Mouse (Mus musculus): ENCODE data around the gene C2. TPM values are rescaled to one million over a fixed set of nuclear protein-coding genes. Genes with fewer than 3 reads are reported as not detected.

C2 gene
- polyA plus RNA-seq, 1 experiment from 2014 or later = 2.7 TPM

Small RNAs within 50 kb of the gene (microRNA-seq; reads per million reads assigned to microRNA genes)
- gene Mir6970 (not detected), gene Mir6971 (4.1 reads per million, percentile 16 among the genes with 10 or more reads in this experiment), gene Mir6972 (not detected)

Other genes with a start within 250 kb of the C2 start
- 0.03 and 0.04 TPM in 2 replicates for gene Tnxb, start 227.7 kb downstream of the C2 start, polyA plus RNA-seq (2015; fragmentation: Nextera tagmentation; extraction: Ambion mirVana)
- 0.34 TPM in 1 of 2 replicates, not detected in the other for gene C4b, start 154.4 kb downstream of the C2 start, polyA plus RNA-seq (2015; fragmentation: Nextera tagmentation; extraction: Ambion mirVana)
- gene Cyp21a1, start 93.7 kb downstream of the C2 start, polyA plus RNA-seq (2015; fragmentation: Nextera tagmentation; extraction: Ambion mirVana) = not detected in 2 replicates
- 25.4 and 29.4 TPM in 2 replicates for gene Stk19, start 61.3 kb downstream of the C2 start, polyA plus RNA-seq (2015; fragmentation: Nextera tagmentation; extraction: Ambion mirVana)
- gene Dxo, start 61.2 kb downstream of the C2 start, polyA plus RNA-seq (2015; fragmentation: Nextera tagmentation; extraction: Ambion mirVana) = 66.3 and 75.1 TPM in 2 replicates
- gene Skiv2l, start 48.1 kb downstream of the C2 start, polyA plus RNA-seq (2015; fragmentation: Nextera tagmentation; extraction: Ambion mirVana) = 52.2 and 55.6 TPM in 2 replicates
- gene Nelfe, start 47.9 kb downstream of the C2 start, polyA plus RNA-seq (2015; fragmentation: Nextera tagmentation; extraction: Ambion mirVana) = 119 and 126 TPM in 2 replicates
- gene Cfb, start 35.7 kb downstream of the C2 start, polyA plus RNA-seq (2015; fragmentation: Nextera tagmentation; extraction: Ambion mirVana) = 1.6 and 5.7 TPM in 2 replicates
- 5.5 and 7.1 TPM in 2 replicates for gene Zbtb12, start 18.8 kb downstream of the C2 start, polyA plus RNA-seq (2015; fragmentation: Nextera tagmentation; extraction: Ambion mirVana)
- not detected in 2 replicates for gene Gm20547, start 16.2 kb downstream of the C2 start, polyA plus RNA-seq (2015; fragmentation: Nextera tagmentation; extraction: Ambion mirVana)
- 98.5 and 100 TPM in 2 replicates for gene Ehmt2, start 204 bp upstream of the C2 start, polyA plus RNA-seq (2015; fragmentation: Nextera tagmentation; extraction: Ambion mirVana)
- gene Slc44a4, start 16.2 kb upstream of the C2 start, polyA plus RNA-seq (2015; fragmentation: Nextera tagmentation; extraction: Ambion mirVana) = 0.24 and 0.83 TPM in 2 replicates
- 18.8 and 20.3 TPM in 2 replicates for gene Neu1, start 33.0 kb upstream of the C2 start, polyA plus RNA-seq (2015; fragmentation: Nextera tagmentation; extraction: Ambion mirVana)
- gene Hspa1b, start 61.0 kb upstream of the C2 start, polyA plus RNA-seq (2015; fragmentation: Nextera tagmentation; extraction: Ambion mirVana) = 0.53 and 0.87 TPM in 2 replicates
- gene Gm20481, start 71.6 kb upstream of the C2 start, polyA plus RNA-seq (2015; fragmentation: Nextera tagmentation; extraction: Ambion mirVana) = not detected in 2 replicates
- 5.8 and 6.1 TPM in 2 replicates for gene Hspa1a, start 73.9 kb upstream of the C2 start, polyA plus RNA-seq (2015; fragmentation: Nextera tagmentation; extraction: Ambion mirVana)
- gene Hspa1l, start 74.4 kb upstream of the C2 start, polyA plus RNA-seq (2015; fragmentation: Nextera tagmentation; extraction: Ambion mirVana) = 0.77 and 0.85 TPM in 2 replicates
- 190 and 227 TPM in 2 replicates for gene Lsm2, start 83.6 kb upstream of the C2 start, polyA plus RNA-seq (2015; fragmentation: Nextera tagmentation; extraction: Ambion mirVana)
- 102 and 112 TPM in 2 replicates for gene Vars, start 102.7 kb upstream of the C2 start, polyA plus RNA-seq (2015; fragmentation: Nextera tagmentation; extraction: Ambion mirVana)
- gene Vwa7, start 118.3 kb upstream of the C2 start, polyA plus RNA-seq (2015; fragmentation: Nextera tagmentation; extraction: Ambion mirVana) = 0.33 and 0.38 TPM in 2 replicates
- gene Sapcd1, start 129.8 kb upstream of the C2 start, polyA plus RNA-seq (2015; fragmentation: Nextera tagmentation; extraction: Ambion mirVana) = 14.2 and 19.5 TPM in 2 replicates
- gene Msh5, start 148.5 kb upstream of the C2 start, polyA plus RNA-seq (2015; fragmentation: Nextera tagmentation; extraction: Ambion mirVana) = 3.5 and 3.6 TPM in 2 replicates
- gene Clic1, start 151.7 kb upstream of the C2 start, polyA plus RNA-seq (2015; fragmentation: Nextera tagmentation; extraction: Ambion mirVana) = 243 and 254 TPM in 2 replicates
- gene Ddah2, start 160.8 kb upstream of the C2 start, polyA plus RNA-seq (2015; fragmentation: Nextera tagmentation; extraction: Ambion mirVana) = 358 and 374 TPM in 2 replicates
- gene Ly6g6c, start 167.1 kb upstream of the C2 start, polyA plus RNA-seq (2015; fragmentation: Nextera tagmentation; extraction: Ambion mirVana) = 0.87 and 1.0 TPM in 2 replicates
- 0.77 and 0.89 TPM in 2 replicates for gene Mpig6b, start 167.9 kb upstream of the C2 start, polyA plus RNA-seq (2015; fragmentation: Nextera tagmentation; extraction: Ambion mirVana)
- 4.3 and 4.9 TPM in 2 replicates for gene Ly6g6e, start 178.6 kb upstream of the C2 start, polyA plus RNA-seq (2015; fragmentation: Nextera tagmentation; extraction: Ambion mirVana)
- 0.77 and 1.3 TPM in 2 replicates for gene Ly6g6d, start 179.8 kb upstream of the C2 start, polyA plus RNA-seq (2015; fragmentation: Nextera tagmentation; extraction: Ambion mirVana)
- gene Ly6g6f, start 187.3 kb upstream of the C2 start, polyA plus RNA-seq (2015; fragmentation: Nextera tagmentation; extraction: Ambion mirVana) = 0.18 and 0.23 TPM in 2 replicates
- gene Abhd16a, start 191.0 kb upstream of the C2 start, polyA plus RNA-seq (2015; fragmentation: Nextera tagmentation; extraction: Ambion mirVana) = 89.6 and 90.1 TPM in 2 replicates
- gene Ly6g5c, start 210.0 kb upstream of the C2 start, polyA plus RNA-seq (2015; fragmentation: Nextera tagmentation; extraction: Ambion mirVana) = not detected in 2 replicates
- gene Ly6g5b, start 217.2 kb upstream of the C2 start, polyA plus RNA-seq (2015; fragmentation: Nextera tagmentation; extraction: Ambion mirVana) = 1.1 and 1.6 TPM in 2 replicates
- gene Gpank1, start 223.2 kb upstream of the C2 start, polyA plus RNA-seq (2015; fragmentation: Nextera tagmentation; extraction: Ambion mirVana) = 21.1 and 24.1 TPM in 2 replicates
- gene Csnk2b, start 223.8 kb upstream of the C2 start, polyA plus RNA-seq (2015; fragmentation: Nextera tagmentation; extraction: Ambion mirVana) = 278 and 298 TPM in 2 replicates
- gene D17H6S53E, start 228.1 kb upstream of the C2 start, polyA plus RNA-seq (2015; fragmentation: Nextera tagmentation; extraction: Ambion mirVana) = 10.9 and 12.3 TPM in 2 replicates
- gene Apom, start 233.8 kb upstream of the C2 start, polyA plus RNA-seq (2015; fragmentation: Nextera tagmentation; extraction: Ambion mirVana) = 0.28 and 8.7 TPM in 2 replicates
- 65.1 and 67.8 TPM in 2 replicates for gene Bag6, start 236.9 kb upstream of the C2 start, polyA plus RNA-seq (2015; fragmentation: Nextera tagmentation; extraction: Ambion mirVana)

Data from embryonic facial prominence, embryonic 13.5 days (tissue).